Mouse (Mus musculus): ENCODE measurements around the gene Ghr.

Ghr gene

DNA sequence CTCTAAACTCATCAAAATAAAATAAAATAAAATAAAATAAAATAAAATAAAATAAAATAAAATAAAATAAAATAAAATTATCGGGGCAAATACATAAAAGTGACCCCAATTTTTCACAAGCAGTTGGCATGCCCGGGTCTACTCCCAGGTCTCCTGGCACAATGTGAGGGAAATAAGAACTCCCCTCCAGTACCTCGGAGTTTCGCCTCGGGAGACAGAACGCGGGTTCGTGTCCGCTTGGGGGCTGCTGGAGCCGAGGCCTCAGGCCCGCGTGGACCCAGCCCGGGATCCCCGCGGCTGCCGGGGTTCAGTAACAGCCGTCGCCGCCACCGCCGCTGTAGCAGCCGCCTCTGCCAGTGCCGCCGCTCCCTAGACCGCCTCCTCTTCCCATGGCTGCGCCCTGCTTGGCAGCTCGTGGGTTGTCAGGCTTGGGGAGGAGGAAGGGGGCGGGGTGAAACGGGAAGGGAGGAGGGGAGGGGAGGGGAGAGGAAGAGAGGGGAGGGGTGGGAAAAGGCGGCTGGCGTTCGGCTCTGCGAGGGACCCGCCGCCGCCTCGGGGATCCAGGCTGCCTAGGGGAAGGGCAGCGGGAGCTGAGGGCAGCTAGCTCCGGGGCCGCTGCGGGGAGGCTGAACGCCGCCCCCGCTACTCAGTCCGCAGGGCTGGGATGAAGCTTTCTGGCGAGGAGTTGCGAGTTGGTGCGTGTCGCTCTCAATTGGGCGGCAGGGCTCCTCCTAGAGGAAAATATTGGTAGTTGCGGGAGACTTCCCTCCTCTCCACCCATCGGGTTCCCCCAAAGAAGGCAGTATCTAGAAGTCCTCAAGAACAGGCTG lies at the start of gene Ghr:
TSS of gene Ghr (minus strand) at position 686 of the 830 bp plus-strand sequence.
- peak; percentile 85 for DNase-seq (ENCODE audit: low spot score)

GRCm38 (mm10) chr15:3622746-3623145 lies 39.5 kb upstream of the Ghr start:
- DNase-seq (ENCODE audit: low spot score): no peak

- DNase-seq (ENCODE audit: low spot score): no peak
Measured at GRCm38 (mm10) chr15:3620368-3620767, 37.1 kb upstream of the Ghr start.

GRCm38 (mm10) chr15:3618311-3618710 lies 35.0 kb upstream of the Ghr start:
- no peak for DNase-seq (ENCODE audit: low spot score)

DNA sequence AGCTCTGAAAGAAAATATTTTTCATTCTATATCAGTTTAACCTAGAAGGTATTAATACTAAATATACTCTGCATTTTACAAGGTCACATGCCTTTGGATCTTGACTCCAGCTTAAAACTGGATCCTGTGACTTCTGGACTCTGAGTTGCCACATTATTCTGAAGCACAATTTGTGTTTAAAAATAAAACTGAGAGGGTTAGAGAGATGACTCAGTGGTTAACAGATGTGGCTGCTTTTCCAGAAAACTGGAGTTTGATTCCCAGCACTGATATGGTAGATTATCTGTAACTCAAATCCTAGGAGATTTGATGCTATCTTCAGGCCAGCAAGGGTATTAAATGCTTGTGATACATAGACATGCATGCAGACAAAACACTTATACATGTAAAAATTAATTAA lies 28.7 kb upstream of the Ghr start:
- no peak for DNase-seq (ENCODE audit: low spot score)

DNA sequence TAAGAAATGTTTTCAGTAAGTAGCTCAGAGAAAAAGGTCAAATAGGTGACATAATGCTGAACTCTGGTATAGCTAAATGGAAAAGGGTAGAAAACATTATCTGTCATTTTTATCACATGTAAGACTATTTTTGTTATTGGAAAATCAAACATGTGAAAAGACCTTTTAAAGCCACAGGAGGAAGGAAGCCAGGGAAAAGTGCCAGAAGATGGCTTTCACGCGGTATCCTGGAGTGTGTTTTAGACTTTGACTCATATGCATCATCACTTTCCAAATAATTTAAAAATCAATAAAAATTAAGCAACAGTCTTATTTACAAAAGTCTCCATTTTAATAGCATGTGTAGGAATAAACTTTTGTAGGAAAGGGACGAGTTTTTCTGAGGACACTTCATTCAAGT lies 24.7 kb upstream of the Ghr start:
- no peak for DNase-seq (ENCODE audit: low spot score)

- DNase-seq (ENCODE audit: low spot score): no peak
Measured at GRCm38 (mm10) chr15:3602098-3602486, 18.8 kb upstream of the Ghr start.

DNA sequence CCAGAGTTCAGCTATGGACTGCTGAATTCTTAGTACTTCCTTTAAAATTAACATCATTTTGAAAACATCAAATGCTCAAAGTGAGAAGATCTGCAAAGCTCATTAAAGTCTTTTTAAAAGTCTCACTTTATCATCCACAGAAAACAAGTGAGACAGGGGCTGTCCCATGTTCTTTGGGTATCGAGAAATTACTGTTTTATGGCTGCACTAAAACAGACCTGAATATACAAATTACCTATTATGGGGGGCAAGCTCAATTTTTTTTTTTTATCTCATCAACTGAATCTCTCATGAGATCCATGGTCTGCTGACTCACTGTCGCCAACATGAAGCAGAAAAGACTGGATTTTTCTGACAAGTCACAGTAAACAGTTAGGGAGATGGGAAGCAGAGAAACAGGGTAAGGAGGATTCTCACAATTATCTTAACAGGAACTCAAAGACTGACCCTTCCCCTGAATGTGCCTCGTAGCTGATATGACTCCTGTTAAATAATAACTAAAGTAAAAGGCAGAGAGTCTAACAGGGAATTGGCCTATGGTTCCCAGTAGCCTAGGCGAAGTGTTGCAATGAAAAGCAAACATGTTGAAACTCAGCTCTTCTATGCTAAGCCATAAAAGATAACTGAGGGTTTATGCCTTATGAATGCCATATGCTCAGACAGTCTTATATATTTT lies 18.3 kb upstream of the Ghr start:
- DNase-seq (ENCODE audit: low spot score): no peak

- no peak for DNase-seq (ENCODE audit: low spot score)
Measured at GRCm38 (mm10) chr15:3587879-3588278, 4.6 kb upstream of the Ghr start.

- DNase-seq (ENCODE audit: low spot score): no peak
Measured at GRCm38 (mm10) chr15:3584361-3584760, 1.1 kb upstream of the Ghr start.

- DNase-seq (ENCODE audit: low spot score): peak; percentile 19
Measured at GRCm38 (mm10) chr15:3581861-3582806, 1.2 kb downstream of the Ghr start.

DNA sequence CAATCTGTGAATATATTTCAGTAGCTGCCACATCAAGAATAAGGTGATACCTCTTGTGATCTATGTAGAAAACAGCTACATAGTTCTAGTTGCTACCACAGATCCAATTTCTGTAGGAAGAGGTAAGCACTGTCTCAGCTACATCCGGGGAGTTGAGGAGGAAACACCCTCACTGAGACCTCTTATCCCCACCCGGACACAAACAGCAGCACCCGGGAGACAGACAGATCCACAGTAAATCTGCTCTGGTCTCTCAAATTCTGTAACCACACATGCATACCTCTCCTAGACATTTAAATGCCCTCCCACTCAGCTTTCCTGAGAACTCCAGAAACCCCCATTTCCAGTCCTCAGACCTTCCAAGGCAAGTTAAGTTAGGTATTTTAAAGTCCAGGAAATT lies 2.0 kb downstream of the Ghr start:
- DNase-seq (ENCODE audit: low spot score): no peak

GRCm38 (mm10) chr15:3580216-3580615 lies 3.1 kb downstream of the Ghr start:
- no peak for DNase-seq (ENCODE audit: low spot score)

DNA sequence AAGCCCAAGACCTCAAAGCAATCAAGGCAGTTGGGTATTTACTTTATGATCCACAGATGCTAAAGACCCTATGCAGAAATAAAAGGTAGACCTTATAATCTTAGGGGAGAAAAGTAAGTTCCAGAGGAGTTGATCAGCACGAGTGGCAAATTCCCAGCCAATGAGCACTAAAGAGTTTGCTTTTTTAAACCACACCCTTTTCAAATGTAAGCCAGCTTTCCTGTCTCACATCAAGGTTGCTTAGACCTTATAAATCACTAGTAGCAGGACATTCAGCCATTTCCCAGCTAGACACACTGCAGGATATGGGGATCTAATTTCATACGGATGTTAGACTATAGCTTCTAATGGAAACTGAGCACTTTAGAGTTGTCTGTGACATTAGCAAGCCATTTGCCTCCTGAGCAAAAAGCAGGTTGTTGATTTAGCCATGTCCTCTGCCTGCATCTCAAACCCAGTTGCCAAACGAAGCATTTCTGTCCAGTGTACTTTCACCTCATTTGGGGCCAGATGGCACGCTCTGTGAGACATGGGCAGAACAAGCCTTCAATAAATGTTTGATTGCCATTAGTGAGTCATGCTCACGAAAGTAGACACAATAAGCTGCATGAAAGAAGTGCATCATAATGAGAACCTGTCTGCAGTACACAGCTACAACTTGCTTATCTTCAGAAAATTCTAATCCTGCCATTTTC lies 4.9 kb downstream of the Ghr start:
- no peak for DNase-seq (ENCODE audit: low spot score)

DNA sequence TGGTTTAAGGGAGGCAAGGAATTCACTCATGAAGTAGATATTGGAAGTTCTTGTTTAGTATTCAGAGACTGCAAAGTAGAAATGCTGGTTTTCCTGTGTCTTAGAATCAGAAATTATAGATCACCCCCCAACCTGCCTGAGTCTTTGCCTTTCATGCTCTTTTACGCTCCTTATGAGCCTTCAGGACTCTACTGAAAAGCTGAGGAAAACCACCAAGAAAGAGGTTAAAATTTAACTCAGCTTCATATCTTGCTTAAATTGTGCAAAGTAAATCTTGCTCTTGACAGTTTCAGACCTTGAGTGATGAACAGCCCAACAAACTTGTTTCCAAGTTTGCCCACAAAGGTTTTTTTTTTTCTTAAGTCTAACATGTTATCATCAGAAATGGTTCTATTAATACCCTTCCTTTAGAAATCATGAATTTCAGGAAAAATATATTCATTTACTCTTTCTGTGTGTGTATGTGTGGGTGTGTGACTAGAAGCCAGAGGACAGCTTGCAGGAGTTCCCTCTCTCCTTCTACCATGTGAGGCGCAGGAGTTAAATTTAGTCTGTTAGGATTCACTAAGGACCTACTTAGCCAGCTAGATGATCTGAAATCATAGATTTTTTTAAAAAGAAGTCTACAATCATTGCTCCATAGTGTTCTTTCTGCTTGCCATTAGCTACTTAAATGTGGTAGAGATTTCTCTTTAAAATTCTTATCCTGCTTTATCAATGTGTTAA lies 14.0 kb downstream of the Ghr start:
- no peak for DNase-seq (ENCODE audit: low spot score)

DNA sequence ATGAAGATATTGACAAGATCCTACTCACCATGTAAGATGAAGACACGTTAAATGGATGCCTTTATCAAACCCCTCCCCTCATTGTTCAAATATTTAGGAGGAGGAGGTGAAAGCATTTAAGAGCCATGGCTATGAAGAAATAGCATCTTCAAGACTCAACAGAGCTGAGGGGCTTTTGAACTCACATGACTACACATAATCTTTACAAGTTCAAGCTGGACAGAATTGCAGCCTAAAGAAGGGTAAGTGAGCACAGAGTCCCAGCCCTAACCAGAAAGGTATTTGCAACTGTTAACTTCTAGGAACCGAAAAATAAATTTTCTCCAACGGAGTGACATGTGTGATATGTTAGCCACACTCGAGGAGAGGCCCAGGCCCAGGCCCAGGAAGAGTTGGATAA lies 18.7 kb downstream of the Ghr start:
- DNase-seq (ENCODE audit: low spot score): no peak

DNA sequence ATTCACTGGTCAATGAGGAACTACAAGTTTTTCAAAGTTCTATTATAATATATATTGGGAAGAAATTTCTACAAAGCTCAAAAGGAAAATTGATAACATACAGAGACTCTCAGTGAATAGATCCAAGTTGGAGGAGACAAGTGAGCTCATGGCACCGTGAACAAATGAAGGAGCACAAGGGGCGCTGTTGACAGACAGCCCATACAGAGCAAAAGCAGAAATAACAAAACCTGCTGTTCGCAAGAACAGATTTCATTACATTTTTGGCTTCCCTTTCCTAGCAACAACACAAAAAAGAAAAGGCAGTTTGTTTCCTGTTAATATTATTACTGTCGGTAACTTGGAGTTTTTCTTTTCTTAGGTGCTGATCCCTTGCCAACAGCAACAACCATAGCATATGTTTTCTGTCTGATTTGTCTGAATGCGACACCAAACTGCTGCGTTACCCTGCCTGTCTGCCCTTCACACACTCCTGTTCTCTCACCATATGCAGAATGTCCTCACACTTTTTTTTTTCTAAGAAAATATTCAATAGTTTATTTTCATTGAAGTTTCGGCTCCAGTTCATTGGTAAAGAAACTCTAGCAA lies 19.3 kb downstream of the Ghr start:
- no peak for DNase-seq (ENCODE audit: low spot score)

DNA sequence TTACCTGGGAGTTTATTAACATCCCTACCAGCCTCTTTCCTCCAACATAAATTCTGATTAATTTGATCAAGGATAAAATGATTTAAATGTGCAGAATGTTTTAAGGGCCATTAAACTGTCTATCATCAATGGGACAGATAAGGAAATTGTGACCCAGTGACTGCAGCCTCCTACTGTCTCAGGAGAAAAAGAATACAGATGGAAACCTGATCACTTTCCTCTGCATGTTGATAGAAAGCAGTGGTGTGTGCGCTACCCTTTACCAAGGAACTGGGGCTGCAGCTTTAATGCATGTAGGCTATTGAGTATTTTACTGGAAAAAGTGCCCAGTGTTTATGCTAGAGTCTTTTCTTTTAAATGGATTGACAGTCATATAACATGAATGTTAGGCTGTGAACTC lies 19.8 kb downstream of the Ghr start:
- DNase-seq (ENCODE audit: low spot score): no peak

DNA sequence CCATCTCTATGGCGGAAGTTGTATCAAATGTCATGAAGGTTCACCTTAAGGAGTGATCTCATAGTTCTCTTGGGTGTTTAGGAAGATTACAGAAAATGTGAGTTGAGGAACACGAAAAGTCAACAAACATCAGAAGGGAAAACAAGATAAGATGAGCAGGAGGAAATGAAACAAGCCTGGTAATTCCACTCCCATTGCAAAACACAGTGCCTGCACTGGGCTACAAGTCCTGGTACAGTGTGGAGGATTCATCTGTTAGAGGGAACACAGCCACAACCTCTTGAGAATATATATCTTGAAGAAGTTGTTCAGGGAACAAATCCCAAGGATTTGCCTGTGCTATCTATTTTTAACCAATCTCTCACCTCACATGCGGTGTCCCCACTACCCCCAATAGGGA lies 24.8 kb downstream of the Ghr start:
- DNase-seq (ENCODE audit: low spot score): no peak

- DNase-seq (ENCODE audit: low spot score): no peak
Measured at GRCm38 (mm10) chr15:3544289-3544688, 39.0 kb downstream of the Ghr start.
